Mouse (Mus musculus): ENCODE data around the gene Gimap8. TPM values are rescaled to one million over a fixed set of nuclear protein-coding genes. Genes with fewer than 3 reads are reported as not detected.

Gimap8 gene
- total RNA-seq, 1 experiment from 2014 or later = 290 TPM

DNA sequence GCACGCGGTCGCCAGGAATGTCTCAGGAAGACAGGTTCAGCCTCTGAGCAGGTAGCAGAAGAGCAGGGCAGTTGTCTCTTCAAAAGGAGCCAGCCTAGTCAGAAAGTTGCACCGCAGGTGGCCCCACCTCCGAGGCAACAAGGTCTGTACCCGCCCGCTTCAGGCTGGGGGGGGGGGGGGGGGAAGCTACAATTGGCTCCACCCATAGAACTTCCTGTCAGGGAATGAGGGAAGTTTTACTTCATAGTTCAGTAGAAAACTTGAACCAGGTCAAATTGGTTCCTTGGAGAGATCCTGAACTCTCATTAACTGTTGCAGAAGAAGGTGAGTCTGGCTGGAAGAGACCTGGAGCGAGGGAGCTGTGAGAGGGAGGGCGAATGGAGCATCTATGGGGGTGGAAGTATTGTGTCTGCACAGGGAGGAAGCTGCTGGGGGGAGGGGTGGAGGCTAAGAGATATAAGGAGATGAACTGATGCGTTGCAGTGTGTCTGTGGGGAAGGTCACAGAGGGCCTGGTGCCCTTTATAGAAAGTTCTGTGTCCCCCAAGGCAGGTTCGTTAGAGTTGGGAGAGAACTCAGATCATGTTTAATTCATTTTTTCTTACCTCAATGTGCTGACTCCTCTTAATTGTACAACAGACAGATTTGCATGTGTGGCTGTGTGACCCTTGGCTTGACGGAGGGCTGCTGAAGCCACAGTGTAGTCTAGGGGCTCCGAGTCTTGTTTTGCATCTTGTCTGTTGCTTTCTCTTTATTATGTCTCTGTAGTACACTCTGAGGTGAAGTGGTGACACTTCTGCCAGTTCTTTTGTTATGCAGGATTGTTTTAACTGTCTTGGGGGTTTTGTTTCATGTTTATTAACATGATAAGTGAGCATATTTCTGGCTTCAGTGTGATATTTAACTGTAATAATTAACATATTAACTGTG is 29.2 kb downstream of the Gimap8 start, which contains the start of gene Gimap9:
TSS of gene Gimap9 (plus strand) at position 199 of the 929 bp plus-strand sequence.
- peak; percentile 66 for ATAC-seq (ENCODE audit: extremely low read depth, insufficient number of reproducible peaks, low FRiP score, poor library complexity, severe bottlenecking)

- no peak for ATAC-seq (ENCODE audit: extremely low read depth, insufficient number of reproducible peaks, low FRiP score, poor library complexity, severe bottlenecking)
Measured at GRCm38 (mm10) chr6:48676860-48677415, 29.9 kb downstream of the Gimap8 start.

DNA sequence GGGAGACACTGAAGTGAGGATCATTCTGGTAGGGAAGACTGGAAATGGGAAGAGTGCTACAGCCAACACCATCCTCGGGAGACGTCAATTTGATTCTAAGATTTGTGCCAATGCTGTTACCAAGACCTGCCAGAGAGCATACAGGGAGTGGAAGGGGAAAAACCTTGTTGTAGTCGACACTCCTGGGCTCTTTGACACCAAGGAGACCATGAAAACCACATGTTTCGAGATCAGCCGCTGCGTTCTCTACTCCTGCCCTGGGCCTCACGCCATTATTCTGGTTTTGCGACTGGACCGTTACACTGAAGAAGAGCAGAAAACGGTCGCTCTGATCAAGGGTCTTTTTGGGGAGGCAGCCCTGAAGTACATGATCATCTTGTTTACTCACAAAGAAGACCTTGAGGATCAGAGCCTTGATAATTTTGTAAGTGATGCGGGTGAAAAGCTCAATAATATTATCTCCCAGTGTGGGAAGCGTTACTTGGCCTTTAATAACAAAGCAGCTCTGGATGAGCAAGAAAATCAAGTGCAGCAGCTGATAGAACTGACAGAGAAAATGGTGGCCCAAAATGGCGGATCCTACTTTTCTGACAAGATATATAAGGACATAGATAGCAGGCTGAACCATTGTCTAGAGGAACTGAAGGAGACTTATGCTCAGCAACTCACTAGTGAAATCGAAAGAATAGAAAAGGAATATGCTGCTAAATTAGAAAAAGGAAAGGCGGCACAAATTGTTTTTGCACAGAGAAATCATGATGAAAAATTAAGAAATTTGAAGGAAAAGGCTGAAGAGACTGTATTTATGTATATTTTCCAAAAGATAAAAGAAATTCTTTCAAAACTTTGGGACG is 30.7 kb downstream of the Gimap8 start:
- ATAC-seq (ENCODE audit: extremely low read depth, insufficient number of reproducible peaks, low FRiP score, poor library complexity, severe bottlenecking) = no peak

DNA sequence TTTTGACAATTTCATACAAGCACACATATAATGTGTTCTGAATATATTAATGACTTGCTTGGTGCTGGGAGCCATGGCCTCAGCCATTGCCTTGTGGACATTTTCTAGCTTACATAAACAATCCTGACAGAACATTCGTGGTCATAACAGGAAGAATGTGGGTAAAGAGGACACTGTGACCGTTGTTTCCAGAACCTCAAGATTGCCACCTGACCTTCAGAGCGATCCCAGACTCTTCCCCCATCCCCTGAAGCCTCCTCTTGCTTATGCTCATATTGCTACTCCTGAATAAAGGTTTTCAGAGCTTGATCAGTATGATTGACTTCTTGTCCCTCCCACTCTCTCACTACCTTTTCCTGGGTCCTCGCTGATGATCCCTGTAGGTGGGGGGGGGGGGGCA is 31.4 kb downstream of the Gimap8 start:
- ATAC-seq (ENCODE audit: extremely low read depth, insufficient number of reproducible peaks, low FRiP score, poor library complexity, severe bottlenecking) = no peak

DNA sequence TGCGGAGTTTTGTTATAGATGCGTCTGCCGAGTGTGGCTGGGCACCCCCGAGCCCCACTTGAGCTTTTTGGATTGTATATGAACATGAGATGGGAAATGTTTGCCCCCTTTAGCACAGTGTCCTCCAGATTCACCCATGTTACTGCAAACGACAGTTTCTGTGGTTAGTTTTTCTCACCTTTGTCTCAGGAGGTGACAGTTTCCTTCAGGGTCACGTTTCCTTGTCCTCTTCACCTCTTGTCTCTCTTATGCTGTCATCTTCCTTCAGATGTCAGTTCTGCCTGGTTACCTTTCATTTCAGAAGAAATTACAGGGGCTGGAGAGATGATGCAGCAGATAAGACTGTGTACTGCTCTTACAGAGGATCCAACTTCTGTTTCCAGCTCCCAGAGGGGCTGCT is 32.7 kb downstream of the Gimap8 start:
- ATAC-seq (ENCODE audit: extremely low read depth, insufficient number of reproducible peaks, low FRiP score, poor library complexity, severe bottlenecking) = no peak

- ATAC-seq (ENCODE audit: extremely low read depth, insufficient number of reproducible peaks, low FRiP score, poor library complexity, severe bottlenecking) = no peak
Measured at GRCm38 (mm10) chr6:48680421-48680820, 33.4 kb downstream of the Gimap8 start.

DNA sequence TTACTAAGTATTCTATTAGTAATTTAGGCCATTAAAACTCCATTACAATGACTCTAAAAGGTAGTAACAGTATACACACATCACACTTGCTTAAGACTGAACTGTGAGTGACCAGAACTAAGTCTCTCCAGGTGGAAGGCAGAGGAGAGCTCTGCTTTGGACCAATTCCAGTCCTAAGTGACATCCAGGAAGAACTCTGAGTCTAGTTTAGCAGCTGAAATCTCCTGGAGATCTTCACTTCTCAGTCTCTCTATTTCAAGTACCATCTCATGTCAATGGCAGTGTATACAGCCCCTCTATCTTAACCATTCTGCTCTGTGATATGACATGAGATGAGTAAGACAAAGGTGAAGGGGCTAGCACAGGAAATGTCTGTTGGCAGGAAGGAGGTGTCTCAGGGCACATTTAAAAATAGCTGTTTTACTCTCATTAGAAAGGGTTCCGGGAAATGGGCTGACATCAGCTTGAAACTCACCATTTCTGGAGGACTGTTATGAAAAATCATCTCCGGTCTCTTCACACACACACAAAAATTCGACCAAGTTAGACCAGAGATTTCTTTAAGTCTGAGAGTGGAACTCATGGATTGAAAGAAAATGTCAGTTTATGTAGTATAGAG is 34.5 kb downstream of the Gimap8 start:
- ATAC-seq (ENCODE audit: extremely low read depth, insufficient number of reproducible peaks, low FRiP score, poor library complexity, severe bottlenecking) = no peak

- no peak for ATAC-seq (ENCODE audit: extremely low read depth, insufficient number of reproducible peaks, low FRiP score, poor library complexity, severe bottlenecking)
Measured at GRCm38 (mm10) chr6:48682271-48682670, 35.2 kb downstream of the Gimap8 start.

DNA sequence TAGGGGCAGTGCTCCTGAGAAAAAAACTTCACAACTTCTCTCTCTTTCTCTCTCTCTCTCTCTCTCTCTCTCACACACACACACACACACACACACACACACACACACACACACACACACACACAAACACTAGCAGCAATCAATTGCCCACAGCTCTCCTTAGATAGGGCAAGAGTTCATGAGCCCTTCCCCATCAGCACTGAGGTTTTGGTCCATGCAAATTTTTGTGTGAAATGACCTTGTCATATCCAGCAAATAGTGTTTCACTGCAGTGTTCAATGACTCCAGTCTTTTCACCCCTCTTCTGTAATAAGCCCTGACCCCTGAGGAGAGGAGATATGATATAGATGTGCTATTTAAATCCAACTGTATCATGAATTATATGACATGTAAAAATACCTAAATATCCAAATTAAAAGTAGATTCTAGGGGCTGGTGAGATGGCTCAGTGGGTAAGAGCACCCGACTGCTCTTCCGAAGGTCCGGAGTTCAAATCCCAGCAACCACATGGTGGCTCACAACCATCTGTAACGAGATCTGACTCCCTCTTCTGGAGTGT is 36.3 kb downstream of the Gimap8 start:
- ATAC-seq (ENCODE audit: extremely low read depth, insufficient number of reproducible peaks, low FRiP score, poor library complexity, severe bottlenecking) = peak; percentile 13; the same call in 1 of the 2 replicates

DNA sequence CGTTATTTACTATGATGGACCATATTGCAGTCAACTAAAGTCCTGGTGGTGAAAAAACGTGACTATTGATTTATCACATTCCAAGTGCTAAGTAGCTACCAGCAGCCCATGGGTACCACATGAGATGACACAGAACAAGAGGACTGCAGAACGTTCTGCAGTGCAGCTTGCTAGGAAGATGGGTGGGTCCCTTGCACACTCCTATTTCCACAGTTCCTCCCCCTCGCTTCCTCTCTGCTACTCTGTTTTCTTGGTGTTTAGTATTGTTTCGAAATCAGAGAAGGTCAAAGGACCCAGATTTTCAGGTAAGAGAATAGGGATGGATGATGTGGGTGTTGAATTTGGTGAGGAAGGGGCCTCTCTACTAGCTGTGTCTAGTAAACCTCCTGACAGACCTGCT is 37.3 kb downstream of the Gimap8 start, which contains the start of gene Gimap4:
TSS of gene Gimap4 (plus strand) at position 231 of the 400 bp plus-strand sequence.
- no peak for ATAC-seq (ENCODE audit: extremely low read depth, insufficient number of reproducible peaks, low FRiP score, poor library complexity, severe bottlenecking)

- ATAC-seq (ENCODE audit: extremely low read depth, insufficient number of reproducible peaks, low FRiP score, poor library complexity, severe bottlenecking) = no peak
Measured at GRCm38 (mm10) chr6:48684806-48685205, 37.8 kb downstream of the Gimap8 start.

DNA sequence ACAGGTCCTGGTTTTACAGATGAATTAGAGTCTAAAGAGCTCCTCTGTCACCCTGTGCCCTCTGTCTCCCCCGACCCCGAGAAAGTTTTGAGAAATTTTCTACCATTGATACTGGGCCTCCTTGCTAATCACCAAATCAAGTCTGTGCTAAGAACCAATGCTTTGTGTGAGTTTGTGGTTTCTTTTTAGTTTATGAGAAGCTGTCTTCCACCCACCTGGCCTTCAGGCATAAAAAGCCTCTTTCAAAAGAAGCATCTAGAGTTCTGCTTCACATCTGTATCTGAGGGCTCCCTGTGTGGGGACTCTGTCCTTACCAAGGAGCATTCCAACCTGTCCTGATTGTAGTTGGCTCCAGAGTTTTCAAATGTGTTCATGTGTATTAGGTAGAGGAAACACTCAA is 38.2 kb downstream of the Gimap8 start:
- no peak for ATAC-seq (ENCODE audit: extremely low read depth, insufficient number of reproducible peaks, low FRiP score, poor library complexity, severe bottlenecking)

GRCm38 (mm10) chr6:48685694-48686665 is 38.9 kb downstream of the Gimap8 start:
- no peak for ATAC-seq (ENCODE audit: extremely low read depth, insufficient number of reproducible peaks, low FRiP score, poor library complexity, severe bottlenecking)

GRCm38 (mm10) chr6:48687077-48687476 is 40.0 kb downstream of the Gimap8 start:
- peak; percentile 58; the same call in 1 of the 2 replicates for ATAC-seq (ENCODE audit: extremely low read depth, insufficient number of reproducible peaks, low FRiP score, poor library complexity, severe bottlenecking)

DNA sequence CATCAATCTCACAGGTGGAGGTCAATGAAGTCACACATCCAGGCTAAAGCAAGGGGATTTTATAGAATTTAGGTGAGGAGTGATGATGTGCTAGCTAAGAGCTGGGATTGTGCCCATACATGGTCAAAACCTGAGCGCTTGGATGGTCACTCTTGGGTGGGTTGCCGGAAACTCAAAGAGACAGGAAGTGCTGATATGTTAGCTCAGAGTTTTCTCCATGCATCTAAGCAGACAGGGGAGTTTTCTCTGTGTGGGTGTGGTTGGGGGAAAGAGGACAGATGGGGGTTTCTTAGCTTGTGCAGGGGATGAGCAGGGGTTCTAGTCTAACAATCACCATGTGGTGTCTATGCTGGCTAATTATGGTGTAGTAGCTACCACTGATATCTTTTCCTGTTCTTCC is 42.3 kb downstream of the Gimap8 start:
- ATAC-seq (ENCODE audit: extremely low read depth, insufficient number of reproducible peaks, low FRiP score, poor library complexity, severe bottlenecking) = 0 out of 2 replicates have a peak, but pooled peaks have one; percentile 19

GRCm38 (mm10) chr6:48692962-48693361 is 45.9 kb downstream of the Gimap8 start:
- peak; percentile 70 for ATAC-seq (ENCODE audit: extremely low read depth, insufficient number of reproducible peaks, low FRiP score, poor library complexity, severe bottlenecking)

GRCm38 (mm10) chr6:48696830-48697554 is 50.0 kb downstream of the Gimap8 start:
- ATAC-seq (ENCODE audit: extremely low read depth, insufficient number of reproducible peaks, low FRiP score, poor library complexity, severe bottlenecking) = no peak
